Mouse (Mus musculus) limb, embryonic 10.5 days (tissue): ENCODE results near the gene Gm10563. TPM values are rescaled to one million over a fixed set of nuclear protein-coding genes. Genes with fewer than 3 reads are reported as not detected.

Experiments used
- DNase-seq: peaks from one replicate; pipeline ENCODE4 v3.0.0-alpha.2; 2017; ENCODE audit warnings: low spot score
- H3K27ac ChIP-seq: fragments of 300-500 bp; sonication (generic); 2 replicates; pipeline ENCODE4 v1.5.1; 2016; ENCODE audit warnings: mild to moderate bottlenecking
- H3K27me3 ChIP-seq: fragments of 300-500 bp; sonication (generic); 2 replicates; pipeline ENCODE4 v1.6.1; 2016; ENCODE audit warnings: low read depth, mild to moderate bottlenecking; ENCODE audit not compliant: poor library complexity, severe bottlenecking
- H3K36me3 ChIP-seq: fragments of 300-500 bp; sonication (generic); 2 replicates; pipeline ENCODE4 v1.6.1; 2016; ENCODE audit warnings: mild to moderate bottlenecking, moderate library complexity
- H3K4me1 ChIP-seq: fragments of 300-500 bp; sonication (generic); 2 replicates; pipeline ENCODE4 v1.6.1; 2016
- H3K4me3 ChIP-seq: fragments of 300-500 bp; sonication (generic); 2 replicates; pipeline ENCODE4 v1.5.1; 2016; ENCODE audit warnings: mild to moderate bottlenecking, moderate library complexity
- H3K9me3 ChIP-seq: fragments of 300-500 bp; sonication (generic); replicated peaks from 2 replicates; pipeline ENCODE4 v1.6.1; 2016; ENCODE audit warnings: mild to moderate bottlenecking
- WGBS: fragments of 180-500 bp; shearing (Covaris S2); methylation state at CpG from one replicate; pipeline ENCODE4 v1.1.7; 2016; 5-methylcytosine and 5-hydroxymethylcytosine counted together
- polyA plus RNA-seq: library from polyadenylated mRNA; unstranded; fragments of >200 nt; fragmentation: Nextera tagmentation; extraction: Ambion mirVana; gene quantifications from 2 replicates; pipeline ENCODE4 v1.2.1, GENCODE M21; 2016

Gene Gm10563
- polyA plus RNA-seq, 1 experiment from 2014 or later, result not detected

DNA sequence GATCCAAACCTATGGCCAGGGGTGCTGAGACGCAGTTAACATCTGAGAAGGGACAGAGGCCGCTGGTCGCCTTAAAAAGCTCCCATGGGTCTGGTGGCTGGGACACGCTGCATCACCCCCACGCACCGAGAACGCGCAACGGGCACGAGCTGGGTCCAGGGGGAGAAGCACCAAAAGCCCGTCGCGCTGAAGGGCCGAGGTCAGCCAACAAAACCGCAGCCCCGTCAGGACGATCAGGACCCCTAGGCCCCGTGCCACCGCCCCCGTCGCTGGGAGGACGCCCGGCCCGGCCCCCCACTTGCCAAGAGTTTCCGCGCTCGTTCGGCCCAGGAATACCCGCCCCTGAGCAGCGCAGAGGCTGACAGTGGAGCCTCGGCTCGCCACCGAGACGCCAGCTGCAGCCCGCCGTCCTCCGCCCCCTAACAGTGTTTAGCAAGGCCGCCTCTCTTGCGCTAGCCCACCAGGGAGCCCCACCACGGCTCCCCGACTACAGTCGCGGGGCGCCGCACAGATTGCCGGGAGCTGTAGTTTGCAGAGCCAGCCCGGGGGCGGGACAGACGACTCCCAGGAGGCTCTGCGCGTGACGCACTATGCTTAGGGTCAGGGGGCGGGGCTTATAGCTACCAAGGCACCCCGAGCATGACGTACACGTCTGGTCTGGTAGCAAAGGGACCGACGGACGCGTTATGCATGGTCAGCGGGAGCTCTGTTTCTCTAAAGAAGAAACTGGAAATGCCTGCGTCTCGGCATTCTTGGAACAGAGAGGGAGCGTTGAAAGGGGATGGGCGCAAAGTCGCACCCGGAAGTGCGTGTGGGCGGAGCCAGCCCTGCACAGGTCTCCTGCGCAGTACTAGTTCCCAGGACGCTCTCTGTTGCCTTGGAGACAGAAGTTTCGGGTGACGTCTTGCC, 23.7 kb upstream of the Gm10563 start, which contains the start of gene Mib2:
TSS of gene Mib2 (minus strand) at position 510 of the 909 bp plus-strand sequence.
- Histone ChIP-seq H3K4me1 (peaks cover 12% of the 10 kb centered on the region), H3K9me3 (no peaks in the 10 kb centered on the region), H3K4me3 (peak within 1 kb of the TSS; percentile 86), H3K36me3 (peaks cover 8% of the 10 kb centered on the region; the same call in 1 of the 2 replicates), H3K27me3 (no peaks in the 10 kb centered on the region), H3K27ac (peak within 1 kb of the TSS; percentile 84)
- WGBS, result under 1% methylated on average over 73 of the region's 73 CpGs
- peak; percentile 96 for DNase-seq

DNA sequence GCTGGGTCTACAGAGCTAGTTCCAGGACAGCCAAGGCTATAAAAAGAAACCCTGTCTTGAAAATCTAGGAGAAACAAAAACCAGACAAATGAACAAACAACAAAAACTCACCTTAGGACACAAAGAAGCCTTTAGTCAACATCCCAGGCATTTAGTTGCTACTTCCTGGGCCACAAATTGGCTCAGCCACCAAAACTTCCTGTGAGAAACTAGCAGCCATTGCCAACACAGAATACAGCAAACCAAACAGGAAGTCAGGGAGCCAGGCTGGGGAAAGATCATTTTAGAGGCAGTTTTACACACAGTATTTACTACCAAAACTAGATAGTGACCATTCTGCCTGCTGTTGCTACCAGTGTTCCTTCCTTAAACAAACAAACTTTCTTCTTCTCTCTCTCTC, 21.7 kb upstream of the Gm10563 start:
- no peaks in the 10 kb centered on the region for H3K27me3 ChIP-seq
- no peak overlapping the region for H3K4me3 ChIP-seq
- H3K4me1 ChIP-seq, result peaks cover 12% of the 10 kb centered on the region
- no peak for DNase-seq
- no peaks in the 10 kb centered on the region for H3K9me3 ChIP-seq
- no peak overlapping the region for H3K27ac ChIP-seq
- H3K36me3 ChIP-seq, result peaks cover 8% of the 10 kb centered on the region; the same call in 1 of the 2 replicates

DNA sequence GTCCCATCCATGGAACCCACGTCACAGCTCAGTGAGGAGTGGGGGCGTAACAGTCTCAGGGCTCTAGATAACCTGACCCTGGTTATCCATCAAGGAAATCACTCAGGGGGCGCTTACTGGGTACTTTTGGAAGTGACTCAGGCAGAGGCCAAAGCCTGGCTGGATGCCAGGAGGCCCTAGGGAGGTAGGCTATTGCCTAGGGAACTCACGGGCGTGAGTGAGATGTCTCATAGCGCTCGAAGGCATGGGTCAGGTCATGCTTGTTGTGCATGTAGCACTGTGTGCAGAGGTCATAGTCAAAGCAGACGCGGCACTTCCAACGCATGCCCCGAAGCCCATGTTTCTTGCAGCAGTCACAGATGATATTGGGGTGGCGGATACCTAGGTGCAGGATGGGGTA, 15.4 kb upstream of the Gm10563 start:
- 97% methylated on average over 12 of the region's 12 CpGs for WGBS
- no peak for DNase-seq
- H3K27me3 ChIP-seq, result peaks cover 14% of the 10 kb centered on the region
- peaks cover 3% of the 10 kb centered on the region; the same call in 1 of the 2 replicates for H3K4me1 ChIP-seq
- no peak overlapping the region for H3K27ac ChIP-seq
- no peaks in the 10 kb centered on the region for H3K9me3 ChIP-seq
- peaks cover 48% of the 10 kb centered on the region for H3K36me3 ChIP-seq
- H3K4me3 ChIP-seq, result no peak overlapping the region

DNA sequence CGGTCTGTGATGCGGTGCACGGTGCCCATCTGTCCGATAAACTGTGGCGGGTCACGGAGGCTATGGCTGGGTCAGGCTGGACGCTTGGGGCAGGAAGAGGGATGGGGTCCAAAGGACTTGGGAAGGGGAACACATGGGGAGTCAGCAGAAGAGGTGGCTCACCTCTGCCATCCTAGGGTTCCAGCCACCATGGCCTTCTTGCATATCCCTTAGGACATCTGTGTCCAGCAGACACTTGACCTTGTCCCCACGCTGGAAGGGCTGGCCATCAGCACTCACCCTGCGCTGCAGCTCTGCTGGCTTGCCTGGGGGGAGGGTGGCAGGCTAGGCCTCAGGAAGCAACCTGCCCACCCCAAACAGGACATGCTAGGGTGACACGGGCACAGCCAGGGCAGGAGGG, 13.8 kb upstream of the Gm10563 start:
- 95% methylated on average over 10 of the region's 10 CpGs for WGBS
- H3K27ac ChIP-seq, result no peak overlapping the region; the same call in 1 of the 2 replicates
- H3K9me3 ChIP-seq, result no peaks in the 10 kb centered on the region
- peaks cover 31% of the 10 kb centered on the region for H3K27me3 ChIP-seq
- peaks cover 18% of the 10 kb centered on the region for H3K4me1 ChIP-seq
- no peak overlapping the region for H3K4me3 ChIP-seq
- peaks cover 44% of the 10 kb centered on the region for H3K36me3 ChIP-seq
- DNase-seq, result peak; percentile 26

DNA sequence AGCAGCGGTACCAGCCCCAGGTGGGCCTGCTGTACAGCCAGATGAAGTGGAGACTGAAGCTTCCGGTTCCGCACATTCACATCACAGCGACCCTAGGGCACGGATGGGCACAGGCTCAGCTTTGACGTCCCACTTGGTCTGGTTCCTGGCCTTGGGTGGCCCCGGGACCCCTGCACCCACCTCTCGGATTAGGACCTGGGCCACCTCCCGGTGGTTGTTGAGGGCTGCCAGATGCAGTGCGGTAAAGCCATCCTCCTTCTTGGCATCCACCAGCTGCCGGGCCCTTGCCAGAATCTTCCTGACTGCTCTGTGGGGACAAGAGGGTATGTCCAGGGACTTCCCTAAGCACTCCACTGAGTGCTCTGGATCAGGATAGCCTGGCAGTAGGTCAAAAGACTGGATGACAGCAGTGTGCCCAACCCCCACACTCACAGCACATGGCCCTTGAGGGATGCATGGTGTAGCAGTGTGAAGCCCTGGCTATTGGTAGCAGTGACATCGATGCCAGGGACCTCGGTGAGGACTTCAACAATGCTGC, 11.1 kb upstream of the Gm10563 start:
- Histone ChIP-seq H3K36me3 (peaks cover 56% of the 10 kb centered on the region), H3K27me3 (peaks cover 58% of the 10 kb centered on the region)
- 91% methylated on average over 13 of the region's 13 CpGs for WGBS

DNA sequence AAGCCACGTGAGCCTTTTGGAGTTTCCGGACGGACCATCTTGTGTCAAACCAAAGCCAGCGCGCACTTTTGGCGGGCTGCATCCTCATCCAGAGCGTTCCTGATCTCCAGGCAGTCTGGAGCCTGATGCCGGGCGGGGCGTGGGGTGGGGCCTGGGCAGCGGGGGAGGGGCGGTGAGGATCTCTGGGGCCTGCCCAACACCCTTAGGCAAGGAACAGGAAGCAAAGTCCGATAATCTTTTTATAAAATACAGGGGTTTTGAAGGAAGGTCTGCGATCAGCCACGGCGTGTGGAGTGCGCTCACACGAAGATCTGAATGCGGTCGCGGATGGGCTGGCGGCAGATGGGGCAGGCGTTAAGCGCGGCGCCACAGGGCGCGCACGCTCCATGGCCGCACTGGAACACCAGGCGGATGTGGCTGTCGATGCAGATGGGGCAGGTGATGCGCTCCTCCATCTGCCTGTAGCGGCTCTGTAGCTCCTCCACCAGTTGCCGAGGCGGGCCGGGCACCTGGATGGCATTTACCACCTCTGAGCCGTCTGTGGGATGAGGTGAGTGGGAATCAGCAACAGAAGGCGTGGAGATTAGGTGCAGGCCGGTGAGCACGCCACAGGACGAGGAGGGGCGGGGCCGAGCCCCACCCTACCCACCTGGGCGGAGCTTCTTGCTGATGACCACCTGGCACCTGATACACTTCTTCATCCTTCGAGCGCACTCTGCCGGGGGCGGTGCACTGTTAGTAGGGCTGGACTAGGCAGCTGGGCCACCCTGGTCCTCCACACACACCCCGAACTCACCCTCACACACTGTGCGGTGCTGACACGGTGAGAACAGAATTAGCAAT, 9.5 kb upstream of the Gm10563 start:
- peak; percentile 78 for DNase-seq
- under 1% methylated on average over 52 of the region's 52 CpGs for WGBS
- Histone ChIP-seq H3K27me3 (peaks cover 68% of the 10 kb centered on the region), H3K4me3 (peak overlapping the region; percentile 65), H3K27ac (peak overlapping the region; percentile 83), H3K4me1 (peaks cover 47% of the 10 kb centered on the region), H3K36me3 (peaks cover 65% of the 10 kb centered on the region), H3K9me3 (no peaks in the 10 kb centered on the region)

More for the DNA sequence above, 11.1 kb upstream of the Gm10563 start:
- H3K4me3 ChIP-seq, result no peak overlapping the region
- DNase-seq, result peak; percentile 24
- no peak overlapping the region for H3K27ac ChIP-seq
- no peaks in the 10 kb centered on the region for H3K9me3 ChIP-seq
- H3K4me1 ChIP-seq, result peaks cover 45% of the 10 kb centered on the region

DNA sequence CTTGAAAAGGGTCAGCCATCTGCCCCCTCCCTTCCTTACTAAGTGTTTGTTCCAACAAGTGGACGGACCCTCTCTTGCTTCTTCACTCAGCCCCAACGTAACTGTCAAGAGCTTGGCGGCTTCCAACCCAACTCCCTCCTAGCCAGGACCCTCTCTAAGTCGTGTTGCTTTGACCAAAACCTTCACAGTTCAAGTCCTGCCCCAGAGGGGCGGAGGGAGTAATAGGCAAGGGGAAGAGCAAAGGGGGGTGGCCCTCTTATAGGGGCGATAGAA, 8.9 kb upstream of the Gm10563 start:
- H3K27me3 ChIP-seq, result peaks cover 68% of the 10 kb centered on the region
- peaks cover 66% of the 10 kb centered on the region for H3K36me3 ChIP-seq
- no peaks in the 10 kb centered on the region for H3K9me3 ChIP-seq
- peaks cover 47% of the 10 kb centered on the region for H3K4me1 ChIP-seq
- 2% methylated on average over 6 of the region's 6 CpGs for WGBS
- peak overlapping the region; percentile 83 for H3K27ac ChIP-seq
- DNase-seq, result no peak
- peak overlapping the region; percentile 65 for H3K4me3 ChIP-seq

DNA sequence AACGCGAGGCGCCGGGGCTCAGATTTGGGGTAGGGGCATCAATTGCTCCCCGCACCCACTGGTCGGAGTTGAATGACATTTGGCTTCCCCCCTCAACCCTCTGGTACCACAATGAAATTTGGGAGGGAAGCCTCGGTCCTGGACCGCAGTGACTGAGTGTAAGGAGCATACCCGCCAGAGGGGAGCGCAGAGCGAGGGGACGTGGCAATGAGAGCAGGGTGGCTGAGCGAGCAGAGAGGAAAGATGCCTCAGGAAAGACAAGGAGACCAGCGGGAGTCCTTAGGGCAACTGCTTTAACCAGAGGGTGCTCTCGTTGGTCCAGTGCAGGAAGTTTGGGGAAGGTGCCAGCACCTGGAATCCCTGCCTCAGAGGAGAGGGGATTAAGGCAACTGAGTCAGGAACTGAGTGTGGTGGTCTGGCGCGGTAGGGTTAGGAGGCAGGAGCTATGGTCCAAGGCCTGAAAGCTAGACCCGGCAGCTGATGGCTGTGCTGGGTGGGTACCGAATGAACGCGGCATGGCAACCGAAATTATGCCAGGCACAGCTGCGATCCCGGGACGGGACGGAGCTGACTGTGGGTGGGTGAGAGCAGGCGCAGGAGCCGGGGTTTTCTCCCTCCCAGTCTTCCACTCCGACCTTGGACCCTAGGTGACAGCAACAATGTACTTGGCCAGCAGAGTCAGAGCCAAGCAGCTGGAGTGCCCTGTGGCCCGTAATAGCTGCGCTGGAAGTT, 8.4 kb upstream of the Gm10563 start:
- Histone ChIP-seq H3K36me3 (peaks cover 66% of the 10 kb centered on the region), H3K27me3 (peaks cover 68% of the 10 kb centered on the region), H3K27ac (peak overlapping the region; percentile 83), H3K4me1 (peaks cover 47% of the 10 kb centered on the region), H3K9me3 (no peaks in the 10 kb centered on the region), H3K4me3 (peak overlapping the region; percentile 65)
- DNase-seq, result no peak
- 3% methylated on average over 31 of the region's 31 CpGs for WGBS

DNA sequence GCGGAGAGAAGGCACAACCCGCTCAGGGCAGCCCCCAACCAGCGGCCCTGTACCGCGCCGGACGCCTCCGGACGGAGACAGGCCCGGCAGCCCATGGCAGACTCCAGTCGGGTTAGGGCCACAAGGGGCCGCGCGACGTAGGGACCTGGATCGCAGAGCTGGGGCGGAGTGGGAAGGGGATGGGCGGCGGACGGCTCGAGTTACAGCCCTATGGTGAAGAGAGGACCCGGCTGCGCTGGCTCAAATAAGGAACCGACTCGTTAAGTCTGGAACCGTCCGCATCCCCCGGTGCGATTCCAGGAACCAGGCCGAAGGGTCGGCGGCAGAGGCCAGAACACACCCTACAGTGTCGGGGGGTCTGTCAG, 7.9 kb upstream of the Gm10563 start, which contains the start of gene Mmp23:
TSS of gene Mmp23 (minus strand) at position 299 of the 365 bp plus-strand sequence.
- peak; percentile 85 for DNase-seq
- Histone ChIP-seq H3K4me3 (peak within 1 kb of the TSS; percentile 65), H3K27me3 (peaks cover 68% of the 10 kb centered on the region), H3K27ac (peak within 1 kb of the TSS; percentile 83), H3K4me1 (peaks cover 47% of the 10 kb centered on the region), H3K36me3 (peaks cover 71% of the 10 kb centered on the region), H3K9me3 (no peaks in the 10 kb centered on the region)
- WGBS, result under 1% methylated on average over 33 of the region's 33 CpGs

DNA sequence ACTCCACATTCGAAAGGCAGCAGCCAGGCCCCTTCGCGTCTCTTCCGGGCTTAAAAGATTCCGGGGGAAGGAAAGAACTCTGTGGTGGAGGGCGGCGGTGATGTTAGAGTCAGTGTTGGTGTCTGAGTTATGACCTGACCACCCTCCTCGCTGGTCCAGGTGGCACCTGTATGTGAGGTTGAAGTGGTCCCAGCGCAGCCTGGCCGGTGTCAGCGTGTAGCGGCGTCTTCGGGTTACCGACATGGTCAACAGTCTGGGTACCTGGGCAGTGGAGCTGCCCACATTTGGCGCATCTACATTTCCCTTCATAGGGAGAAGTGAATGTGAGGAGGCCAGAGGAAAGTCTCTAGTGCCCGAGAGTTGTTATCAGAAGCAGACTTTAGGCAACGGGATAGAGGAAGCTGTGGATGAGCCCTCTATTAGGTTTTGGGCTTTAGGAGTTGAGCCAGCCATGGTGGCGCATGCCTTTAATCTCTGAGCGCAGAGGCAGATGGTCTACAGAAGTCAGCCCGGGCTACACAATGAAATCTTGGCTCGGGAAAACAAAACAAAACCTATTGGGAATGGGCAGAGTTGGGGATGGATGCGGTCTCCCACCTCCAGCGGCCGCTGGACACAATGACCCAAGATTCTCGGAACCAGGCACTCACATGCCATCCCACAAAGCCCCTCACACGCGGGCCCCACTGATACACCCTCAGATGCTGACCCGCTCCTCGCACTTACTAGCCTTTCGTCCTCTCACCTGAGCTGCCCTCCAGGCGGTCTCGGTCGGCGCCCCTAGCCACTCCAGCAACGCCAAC, 7.3 kb upstream of the Gm10563 start:
- DNase-seq, result peak; percentile 35
- Histone ChIP-seq H3K27ac (peak overlapping the region; percentile 83), H3K27me3 (peaks cover 68% of the 10 kb centered on the region), H3K4me1 (peaks cover 47% of the 10 kb centered on the region), H3K9me3 (no peaks in the 10 kb centered on the region), H3K4me3 (peak overlapping the region; percentile 65), H3K36me3 (peaks cover 71% of the 10 kb centered on the region)
- 17% methylated on average over 36 of the region's 36 CpGs for WGBS

DNA sequence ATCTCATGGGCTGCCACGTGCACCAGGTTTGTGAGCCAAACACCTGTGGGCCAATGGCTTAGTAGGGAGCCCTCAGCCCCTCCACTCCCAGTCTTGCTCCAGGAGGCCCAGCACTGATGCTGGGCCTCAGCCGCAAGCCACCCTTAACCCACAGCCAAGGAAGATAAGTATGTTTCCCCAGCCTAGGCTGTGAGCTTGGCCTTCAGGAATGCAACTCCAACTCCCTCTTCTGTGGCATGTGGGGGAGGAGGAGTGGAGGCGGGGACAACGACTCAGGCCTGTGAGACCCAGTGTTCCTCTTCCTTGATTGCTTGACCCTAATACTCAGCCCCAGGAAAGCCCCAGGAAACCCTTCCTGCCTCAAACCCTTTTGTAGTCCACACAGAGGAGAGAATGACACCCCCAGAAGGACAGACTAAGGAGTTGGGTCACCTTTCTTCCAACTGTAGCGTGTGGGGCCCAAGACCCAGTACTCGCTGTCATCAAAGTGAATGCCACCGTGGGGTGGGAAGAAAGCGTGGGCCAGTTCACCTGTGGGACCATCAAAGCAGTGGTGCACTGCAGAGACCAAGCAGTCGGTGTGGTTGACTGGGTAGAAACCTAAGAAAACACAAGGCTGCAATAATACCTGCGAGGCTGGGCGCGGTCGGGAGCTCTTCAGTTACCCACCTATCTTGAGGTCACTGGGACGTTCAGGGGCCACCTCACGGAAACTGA, 6.5 kb upstream of the Gm10563 start:
- peaks cover 64% of the 10 kb centered on the region for H3K27me3 ChIP-seq
- peaks cover 44% of the 10 kb centered on the region for H3K4me1 ChIP-seq
- H3K36me3 ChIP-seq, result peaks cover 71% of the 10 kb centered on the region
- WGBS, result 68% methylated on average over 15 of the region's 15 CpGs
- H3K4me3 ChIP-seq, result peak overlapping the region; percentile 65; the same call in 1 of the 2 replicates
- no peak for DNase-seq
- no peaks in the 10 kb centered on the region for H3K9me3 ChIP-seq
- no peak overlapping the region for H3K27ac ChIP-seq
